24 mouse cellular contexts compared by ENCODE assay signal in the genomic region with DNA sequence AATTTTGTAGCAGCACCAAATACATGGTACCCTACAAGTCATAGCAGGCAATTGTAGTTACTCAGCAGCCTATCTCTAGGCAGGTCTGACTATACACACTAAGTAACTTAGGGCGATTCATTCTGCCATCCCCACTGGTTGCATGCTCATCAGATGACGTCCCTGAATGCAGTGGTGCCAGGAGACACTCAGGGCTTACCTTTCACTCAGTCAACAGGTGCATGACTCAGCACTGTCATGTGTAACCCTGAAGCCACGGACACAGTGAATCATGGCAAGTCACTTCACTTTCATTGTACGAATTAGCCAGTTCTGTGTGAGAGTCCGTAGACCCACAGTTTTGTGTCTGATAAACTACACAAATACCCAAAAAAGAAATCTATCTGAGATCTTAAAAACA. TPM values are rescaled to one million over a fixed set of nuclear protein-coding genes. Genes with fewer than 3 reads are reported as not detected.
"Had no signal": no experiment of that assay in that cellular context is flagged by ENCODE, and none has a peak within 500 bp of the region (broad histone marks: within the 10 kb centered on the region; RNA-seq: fewer than 3 reads in every experiment).

No protein-coding gene starts in this region.

- DNase-seq: liver, embryonic 13.5 days; liver, postnatal 0 days; lung, adult 2 months; lung, postnatal 14 days; lung, postnatal 36 days; midbrain, embryonic 14.5 days; retina, postnatal 1 day; right cerebral cortex, adult 18-20 months; right cerebral cortex, postnatal 25 days; right cerebral cortex, postnatal 4 days; spleen, adult 18-20 months; thymus, adult 18-20 months; thymus, postnatal 14 days; thymus, postnatal 36 days had no signal

- H3K4me1 ChIP-seq: liver, embryonic 13.5 days; liver, embryonic 15.5 days; lung, embryonic 15.5 days; megakaryocyte, embryonic 14.5 days; midbrain, embryonic 12.5 days; neural tube, embryonic 13.5 days; neural tube, embryonic 15.5 days; stomach, embryonic 15.5 days had no signal

- H3K27ac ChIP-seq: liver, embryonic 13.5 days; liver, embryonic 15.5 days; lung, embryonic 15.5 days; macrophage; midbrain, embryonic 12.5 days; neural tube, embryonic 13.5 days; neural tube, embryonic 15.5 days; stomach, embryonic 15.5 days had no signal

- H3K27me3 ChIP-seq: liver, embryonic 13.5 days; liver, embryonic 15.5 days; lung, embryonic 15.5 days; megakaryocyte, embryonic 14.5 days; midbrain, embryonic 12.5 days; neural tube, embryonic 13.5 days; neural tube, embryonic 15.5 days; stomach, embryonic 15.5 days had no signal

- H3K36me3 ChIP-seq: liver, embryonic 13.5 days; liver, embryonic 15.5 days; lung, embryonic 15.5 days; midbrain, embryonic 12.5 days; neural tube, embryonic 13.5 days; neural tube, embryonic 15.5 days; stomach, embryonic 15.5 days had no signal

- H3K9me3 ChIP-seq: liver, embryonic 15.5 days; lung, embryonic 15.5 days; midbrain, embryonic 12.5 days; neural tube, embryonic 15.5 days; stomach, embryonic 15.5 days had no signal

- H3K4me3 ChIP-seq: liver, embryonic 13.5 days; liver, embryonic 15.5 days; lung, embryonic 15.5 days; megakaryocyte, embryonic 14.5 days; midbrain, embryonic 12.5 days; myocyte; neural tube, embryonic 13.5 days; neural tube, embryonic 15.5 days; stomach, embryonic 15.5 days had no signal

RNA-seq across cellular contexts. Expression of a gene that starts 10.3 kb away (rescaled TPM):
- total RNA-seq: megakaryocyte progenitor cell, adult 5-6 weeks had no signal
